Mouse (Mus musculus) midbrain, embryonic 14.5 days (tissue): ENCODE measurements around the gene Gch1. TPM values are rescaled to one million over a fixed set of nuclear protein-coding genes. Genes with fewer than 3 reads are reported as not detected.

ENCODE experiments used
- ATAC-seq: fragments of 200-750 bp; cut with Nextera tagmentation; 2 replicates; pipeline ENCODE4 v1.8.0; 2017; ENCODE audit warnings: moderate number of reproducible peaks, moderate library complexity; ENCODE audit not compliant: low FRiP score, low TSS enrichment
- DNase-seq: peaks from one replicate; pipeline ENCODE4 v3.0.0-alpha.2; 2015
- H3K27ac ChIP-seq: fragments of 300-500 bp; sonication (generic); replicated peaks from 2 replicates; pipeline ENCODE4 v1.5.1; 2014; ENCODE audit warnings: mild to moderate bottlenecking, low read depth, low read length, moderate library complexity
- H3K27me3 ChIP-seq: fragments of 300-500 bp; sonication (generic); 2 replicates; pipeline ENCODE4 v1.6.1; 2014; ENCODE audit warnings: low read length, control low read depth, mixed read lengths; ENCODE audit not compliant: control insufficient read depth, insufficient read depth
- H3K36me3 ChIP-seq: fragments of 300-500 bp; sonication (generic); 2 replicates; pipeline ENCODE4 v1.6.1; 2014; ENCODE audit warnings: low read length, control low read depth; ENCODE audit not compliant: control insufficient read depth, insufficient read depth
- H3K4me1 ChIP-seq: fragments of 300-500 bp; sonication (generic); 2 replicates; pipeline ENCODE4 v1.6.1; 2014; ENCODE audit warnings: mild to moderate bottlenecking, antibody characterized with exemption, low read length, control low read depth; ENCODE audit not compliant: control insufficient read depth, insufficient read depth
- H3K4me2 ChIP-seq: fragments of 300-500 bp; sonication (generic); 2 replicates; pipeline ENCODE4 v1.6.1; 2014; ENCODE audit warnings: mild to moderate bottlenecking, low read length, moderate library complexity
- H3K4me3 ChIP-seq: fragments of 300-500 bp; sonication (generic); replicated peaks from 2 replicates; pipeline ENCODE4 v1.5.1; 2014; ENCODE audit warnings: low read depth, low read length
- H3K9ac ChIP-seq: fragments of 300-500 bp; sonication (generic); replicated peaks from 2 replicates; pipeline ENCODE4 v1.6.1; 2014; ENCODE audit warnings: mild to moderate bottlenecking, low read length, moderate library complexity
- H3K9me3 ChIP-seq: fragments of 300-500 bp; sonication (generic); 2 replicates; pipeline ENCODE4 v1.6.1; 2016; ENCODE audit warnings: low read length, control low read depth, mixed read lengths; ENCODE audit not compliant: control insufficient read depth
- WGBS: fragments of 180-500 bp; shearing (Covaris S2); extraction: QIAGEN DNeasy Blood & Tissue Kit; methylation state at CpG from one replicate; pipeline ENCODE4 v1.1.7; 2014; 5-methylcytosine and 5-hydroxymethylcytosine counted together
- polyA plus RNA-seq: library from polyadenylated mRNA; unstranded; fragments of >200 nt; fragmentation: Nextera tagmentation; extraction: Ambion mirVana; gene quantifications from 2 replicates; pipeline ENCODE4 v1.2.1, GENCODE M21; 2014

Gch1 gene
- polyA plus RNA-seq, 1 experiment from 2014 or later = 6.8 TPM

- DNase-seq = no peak
- ATAC-seq = no peak
- H3K4me2 ChIP-seq = no peak overlapping the region
Observed at GRCm38 (mm10) chr14:47209669-47210164, 20.5 kb upstream of the Gch1 start.

GRCm38 (mm10) chr14:47208564-47209493 is 19.6 kb upstream of the Gch1 start:
- no peak for ATAC-seq
- Histone ChIP-seq H3K4me1 (no peaks in the 10 kb centered on the region), H3K27me3 (no peaks in the 10 kb centered on the region), H3K9ac (no peak overlapping the region), H3K9me3 (no peaks in the 10 kb centered on the region), H3K4me2 (no peak overlapping the region), H3K4me3 (no peak overlapping the region), H3K36me3 (no peaks in the 10 kb centered on the region), H3K27ac (no peak overlapping the region)
- DNase-seq = no peak
- 93% methylated on average over 12 of the region's 12 CpGs for WGBS

More at GRCm38 (mm10) chr14:47209669-47210164, 20.5 kb upstream of the Gch1 start:
- Histone ChIP-seq H3K4me1 (no peaks in the 10 kb centered on the region), H3K27me3 (no peaks in the 10 kb centered on the region), H3K36me3 (no peaks in the 10 kb centered on the region), H3K9ac (no peak overlapping the region), H3K9me3 (no peaks in the 10 kb centered on the region), H3K4me3 (no peak overlapping the region), H3K27ac (no peak overlapping the region)
- 78% methylated on average over 4 of the region's 4 CpGs for WGBS

- H3K36me3 ChIP-seq = no peaks in the 10 kb centered on the region
- no peaks in the 10 kb centered on the region for H3K4me1 ChIP-seq
- 83% methylated on average over 3 of the region's 3 CpGs for WGBS
- DNase-seq (no peak), ATAC-seq (no peak)
- H3K9ac ChIP-seq = no peak overlapping the region
- no peak overlapping the region for H3K4me2 ChIP-seq
- H3K27ac ChIP-seq = no peak overlapping the region
- no peaks in the 10 kb centered on the region for H3K27me3 ChIP-seq
- no peak overlapping the region for H3K4me3 ChIP-seq
- H3K9me3 ChIP-seq = no peaks in the 10 kb centered on the region
Observed at GRCm38 (mm10) chr14:47206601-47207000, 17.4 kb upstream of the Gch1 start.

- Histone ChIP-seq H3K36me3 (no peaks in the 10 kb centered on the region), H3K4me3 (no peak overlapping the region), H3K9ac (no peak overlapping the region), H3K4me2 (no peak overlapping the region), H3K27me3 (no peaks in the 10 kb centered on the region), H3K4me1 (no peaks in the 10 kb centered on the region), H3K9me3 (no peaks in the 10 kb centered on the region), H3K27ac (no peak overlapping the region)
- 91% methylated on average over 5 of the region's 5 CpGs for whole genome bisulfite sequencing
- DNase-seq (no peak), ATAC-seq (no peak)
Observed at GRCm38 (mm10) chr14:47205270-47205972, 16.2 kb upstream of the Gch1 start.

GRCm38 (mm10) chr14:47197340-47197739 is 8.1 kb upstream of the Gch1 start:
- no peaks in the 10 kb centered on the region for H3K4me1 ChIP-seq
- no peaks in the 10 kb centered on the region for H3K36me3 ChIP-seq
- no peak for ATAC-seq
- no peak overlapping the region for H3K4me3 ChIP-seq
- no peak overlapping the region for H3K4me2 ChIP-seq
- WGBS = 65% methylated on average over 3 of the region's 3 CpGs
- DNase-seq = no peak
- H3K27me3 ChIP-seq = no peaks in the 10 kb centered on the region
- no peak overlapping the region for H3K9ac ChIP-seq
- H3K9me3 ChIP-seq = no peaks in the 10 kb centered on the region
- H3K27ac ChIP-seq = no peak overlapping the region

- Histone ChIP-seq H3K4me3 (no peak overlapping the region), H3K27ac (no peak overlapping the region), H3K9ac (no peak overlapping the region), H3K9me3 (no peaks in the 10 kb centered on the region), H3K27me3 (no peaks in the 10 kb centered on the region), H3K4me1 (no peaks in the 10 kb centered on the region), H3K4me2 (no peak overlapping the region), H3K36me3 (no peaks in the 10 kb centered on the region)
- ATAC-seq = no peak
- 82% methylated on average over 8 of the region's 8 CpGs for WGBS
- DNase-seq = no peak
Observed at GRCm38 (mm10) chr14:47196711-47197110, 7.5 kb upstream of the Gch1 start.

- Histone ChIP-seq H3K27me3 (no peaks in the 10 kb centered on the region), H3K9ac (no peak overlapping the region), H3K27ac (no peak overlapping the region), H3K9me3 (no peaks in the 10 kb centered on the region), H3K4me1 (no peaks in the 10 kb centered on the region), H3K4me3 (no peak overlapping the region), H3K4me2 (no peak overlapping the region), H3K36me3 (no peaks in the 10 kb centered on the region)
- ATAC-seq (no peak), DNase-seq (no peak)
- WGBS = 33% methylated on average over 4 of the region's 4 CpGs
Observed at GRCm38 (mm10) chr14:47194096-47194495, 4.9 kb upstream of the Gch1 start.

GRCm38 (mm10) chr14:47193506-47193905 is 4.3 kb upstream of the Gch1 start:
- H3K27me3 ChIP-seq = peaks cover 4% of the 10 kb centered on the region; the same call in 1 of the 2 replicates
- H3K9me3 ChIP-seq = no peaks in the 10 kb centered on the region
- no peak for DNase-seq
- no peak overlapping the region for H3K27ac ChIP-seq
- 70% methylated on average over 6 of the region's 6 CpGs for WGBS
- peaks cover 2% of the 10 kb centered on the region; the same call in 1 of the 2 replicates for H3K4me1 ChIP-seq
- no peaks in the 10 kb centered on the region for H3K36me3 ChIP-seq
- no peak overlapping the region for H3K9ac ChIP-seq
- no peak for ATAC-seq
- H3K4me2 ChIP-seq = no peak overlapping the region
- no peak overlapping the region for H3K4me3 ChIP-seq
